Mouse (Mus musculus): ENCODE results near the gene Fgfr2. TPM values are rescaled to one million over a fixed set of nuclear protein-coding genes. Genes with fewer than 3 reads are reported as not detected.

Gene Fgfr2
- polyA plus RNA-seq, 1 experiment from 2014 or later = 137 TPM

DNA sequence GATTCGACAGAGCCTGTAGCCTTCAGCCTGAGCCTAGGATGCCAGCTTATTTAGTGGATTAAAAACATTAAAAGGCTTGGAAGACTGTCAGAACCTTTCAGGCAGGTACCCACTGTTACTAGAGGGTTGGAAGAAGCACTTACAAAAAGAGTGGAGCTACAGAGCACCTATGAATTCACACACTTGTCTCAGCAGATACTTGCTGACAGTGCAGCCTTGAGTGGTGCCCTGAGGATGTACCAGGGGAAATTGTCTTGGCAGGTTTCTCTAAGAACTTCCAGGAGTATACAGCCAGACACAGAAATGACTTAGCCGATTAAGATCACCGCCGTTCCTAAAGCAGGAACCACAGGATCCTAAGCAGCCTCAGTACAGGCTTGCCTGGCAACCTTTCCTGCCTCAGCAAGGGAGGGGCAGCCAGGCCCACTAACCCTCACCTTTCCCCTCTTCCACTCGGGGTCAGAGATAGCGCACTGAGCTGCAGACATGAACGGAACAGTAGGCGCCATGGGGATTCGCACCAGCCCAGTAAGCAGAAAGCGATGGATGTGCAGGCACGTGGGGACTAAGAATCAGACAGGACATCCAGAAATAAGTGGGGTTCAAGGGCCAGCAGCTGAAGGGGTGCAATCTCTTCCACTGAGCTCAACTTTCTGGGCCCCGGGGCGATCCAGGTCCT, 39.1 kb downstream of the Fgfr2 start:
- 0 out of 2 replicates have a peak, but pooled peaks cover 8% of the 10 kb centered on the region for H3K36me3 ChIP-seq
- no peak overlapping the region for H3K9ac ChIP-seq
- H3K9me3 ChIP-seq (replicated peaks) = no peaks in the 10 kb centered on the region
- H3K4me3 ChIP-seq (replicated peaks) = no peak overlapping the region
- ATAC-seq (ENCODE audit: insufficient number of reproducible peaks, low FRiP score, low TSS enrichment, low read depth) = no peak
- H3K27ac ChIP-seq (replicated peaks) = no peak overlapping the region
- 77% methylated on average over 13 of the region's 13 CpGs for WGBS
- H3K27me3 ChIP-seq = no peaks in the 10 kb centered on the region
- H3K4me2 ChIP-seq (replicated peaks) = no peak overlapping the region
- peaks cover 28% of the 10 kb centered on the region for H3K4me1 ChIP-seq

GRCm38 (mm10) chr7:133078929-133079328, 44.2 kb downstream of the Fgfr2 start:
- WGBS = 92% methylated on average over 1 of the region's 1 CpGs
- Histone ChIP-seq H3K27me3 (no peaks in the 10 kb centered on the region), H3K27ac (replicated peaks) (no peak overlapping the region), H3K4me1 (0 out of 2 replicates have a peak, but pooled peaks cover 5% of the 10 kb centered on the region), H3K36me3 (0 out of 2 replicates have a peak, but pooled peaks cover 9% of the 10 kb centered on the region), H3K4me2 (replicated peaks) (no peak overlapping the region), H3K9me3 (replicated peaks) (no peaks in the 10 kb centered on the region), H3K9ac (no peak overlapping the region), H3K4me3 (replicated peaks) (no peak overlapping the region)
- ATAC-seq (ENCODE audit: insufficient number of reproducible peaks, low FRiP score, low TSS enrichment, low read depth) = no peak

DNA sequence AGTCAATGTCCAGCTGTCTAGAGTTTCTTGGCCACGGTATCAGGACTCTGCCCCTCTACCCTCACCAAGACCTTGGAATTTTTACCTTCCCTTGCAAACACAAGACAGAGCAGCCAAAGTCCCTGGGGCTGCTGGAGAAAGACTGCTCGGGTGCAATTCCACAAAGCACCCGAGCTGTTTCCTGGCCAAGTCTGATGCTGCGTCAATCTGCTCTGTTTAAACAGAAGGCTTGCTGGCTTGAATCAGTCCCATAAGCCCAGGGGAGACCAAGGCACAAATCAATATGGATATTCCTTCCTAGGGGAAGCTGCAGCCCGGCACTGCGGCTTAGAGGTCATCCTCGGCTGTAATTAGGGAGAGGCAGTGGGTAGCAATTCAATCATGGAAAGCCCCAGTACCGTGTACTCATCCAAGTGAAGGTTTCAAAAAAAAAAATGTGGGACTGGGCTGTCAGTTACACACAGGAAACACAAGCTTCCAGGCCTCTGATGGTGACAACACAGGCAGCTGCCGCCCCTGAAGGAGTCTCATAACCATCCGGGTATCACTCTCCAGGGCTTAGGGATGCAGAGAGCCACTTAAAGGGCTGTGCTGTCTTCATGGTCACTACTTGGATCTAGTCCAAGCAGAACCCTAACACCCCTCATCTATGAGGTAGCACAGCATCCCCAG, 48.6 kb downstream of the Fgfr2 start:
- no peak overlapping the region for H3K27ac ChIP-seq (replicated peaks)
- H3K36me3 ChIP-seq = 0 out of 2 replicates have a peak, but pooled peaks cover 8% of the 10 kb centered on the region
- H3K4me2 ChIP-seq (replicated peaks) = no peak overlapping the region
- WGBS = 55% methylated on average over 10 of the region's 10 CpGs
- no peak overlapping the region for H3K9ac ChIP-seq
- peaks cover 21% of the 10 kb centered on the region; the same call in 1 of the 2 replicates for H3K4me1 ChIP-seq
- no peaks in the 10 kb centered on the region for H3K9me3 ChIP-seq (replicated peaks)
- ATAC-seq (ENCODE audit: insufficient number of reproducible peaks, low FRiP score, low TSS enrichment, low read depth) = peak; percentile 52; the same call in 1 of the 2 replicates
- H3K27me3 ChIP-seq = no peaks in the 10 kb centered on the region
- no peak overlapping the region for H3K4me3 ChIP-seq (replicated peaks)

- Histone ChIP-seq H3K4me1 (peaks cover 21% of the 10 kb centered on the region; the same call in 1 of the 2 replicates), H3K27me3 (no peaks in the 10 kb centered on the region), H3K9me3 (replicated peaks) (no peaks in the 10 kb centered on the region), H3K9ac (no peak overlapping the region), H3K4me2 (replicated peaks) (no peak overlapping the region), H3K36me3 (0 out of 2 replicates have a peak, but pooled peaks cover 7% of the 10 kb centered on the region), H3K27ac (replicated peaks) (no peak overlapping the region), H3K4me3 (replicated peaks) (no peak overlapping the region)
- ATAC-seq (ENCODE audit: insufficient number of reproducible peaks, low FRiP score, low TSS enrichment, low read depth) = no peak
- WGBS = 64% methylated on average over 9 of the region's 9 CpGs
Observed at GRCm38 (mm10) chr7:133073147-133073651, 50.0 kb downstream of the Fgfr2 start.

DNA sequence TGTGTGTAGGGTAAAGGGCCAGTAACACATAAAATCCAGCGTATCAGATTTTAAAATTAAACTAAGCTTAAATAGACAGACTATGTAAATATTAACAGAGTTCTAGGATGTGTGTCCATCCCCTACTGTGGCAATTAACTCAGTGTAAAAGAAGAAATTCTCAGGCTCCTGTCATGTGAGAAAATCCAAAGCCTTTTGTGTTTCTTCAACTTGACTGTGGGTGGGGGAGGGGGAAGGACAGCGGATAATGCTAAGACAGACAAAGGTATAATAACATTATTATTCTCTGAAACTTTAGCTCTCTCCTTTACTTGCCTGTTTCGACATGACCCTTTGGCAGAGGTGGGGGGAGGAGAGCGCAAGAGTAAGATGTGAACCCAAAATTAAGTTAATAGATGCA, 50.6 kb downstream of the Fgfr2 start:
- Histone ChIP-seq H3K9ac (no peak overlapping the region), H3K9me3 (replicated peaks) (no peaks in the 10 kb centered on the region), H3K27me3 (no peaks in the 10 kb centered on the region), H3K36me3 (0 out of 2 replicates have a peak, but pooled peaks cover 7% of the 10 kb centered on the region), H3K4me3 (replicated peaks) (no peak overlapping the region), H3K4me1 (peaks cover 25% of the 10 kb centered on the region; the same call in 1 of the 2 replicates), H3K27ac (replicated peaks) (no peak overlapping the region), H3K4me2 (replicated peaks) (no peak overlapping the region)
- WGBS = 69% methylated on average over 4 of the region's 4 CpGs
- ATAC-seq (ENCODE audit: insufficient number of reproducible peaks, low FRiP score, low TSS enrichment, low read depth) = no peak

- no peak overlapping the region for H3K4me2 ChIP-seq (replicated peaks)
- 60% methylated on average over 7 of the region's 7 CpGs for WGBS
- peaks cover 12% of the 10 kb centered on the region; the same call in 1 of the 2 replicates for H3K36me3 ChIP-seq
- H3K9me3 ChIP-seq (replicated peaks) = no peaks in the 10 kb centered on the region
- H3K27me3 ChIP-seq = no peaks in the 10 kb centered on the region
- no peak for ATAC-seq (ENCODE audit: insufficient number of reproducible peaks, low FRiP score, low TSS enrichment, low read depth)
- no peak overlapping the region; the same call in 1 of the 2 replicates for H3K9ac ChIP-seq
- peaks cover 42% of the 10 kb centered on the region for H3K4me1 ChIP-seq
- H3K4me3 ChIP-seq (replicated peaks) = no peak overlapping the region
- H3K27ac ChIP-seq (replicated peaks) = 0 out of 2 replicates have a peak overlapping the region, but pooled peaks have one; percentile 3
Observed at GRCm38 (mm10) chr7:133067321-133067841, 55.8 kb downstream of the Fgfr2 start.

GRCm38 (mm10) chr7:133066776-133067175, 56.4 kb downstream of the Fgfr2 start:
- Histone ChIP-seq H3K4me3 (replicated peaks) (no peak overlapping the region), H3K36me3 (peaks cover 12% of the 10 kb centered on the region; the same call in 1 of the 2 replicates), H3K9ac (no peak overlapping the region), H3K4me1 (peaks cover 36% of the 10 kb centered on the region), H3K27ac (replicated peaks) (0 out of 2 replicates have a peak overlapping the region, but pooled peaks have one; percentile 3), H3K4me2 (replicated peaks) (no peak overlapping the region), H3K27me3 (no peaks in the 10 kb centered on the region), H3K9me3 (replicated peaks) (no peaks in the 10 kb centered on the region)
- no peak for ATAC-seq (ENCODE audit: insufficient number of reproducible peaks, low FRiP score, low TSS enrichment, low read depth)
- 33% methylated on average over 6 of the region's 6 CpGs for WGBS

- ATAC-seq (ENCODE audit: insufficient number of reproducible peaks, low FRiP score, low TSS enrichment, low read depth) = no peak
- Histone ChIP-seq H3K9me3 (replicated peaks) (no peaks in the 10 kb centered on the region), H3K27ac (replicated peaks) (no peak overlapping the region), H3K4me1 (peaks cover 26% of the 10 kb centered on the region), H3K4me2 (replicated peaks) (no peak overlapping the region), H3K36me3 (peaks cover 5% of the 10 kb centered on the region; the same call in 1 of the 2 replicates), H3K4me3 (replicated peaks) (no peak overlapping the region), H3K9ac (no peak overlapping the region), H3K27me3 (no peaks in the 10 kb centered on the region)
- WGBS = 74% methylated on average over 3 of the region's 3 CpGs
Observed at GRCm38 (mm10) chr7:133062055-133062454, 61.1 kb downstream of the Fgfr2 start.

DNA sequence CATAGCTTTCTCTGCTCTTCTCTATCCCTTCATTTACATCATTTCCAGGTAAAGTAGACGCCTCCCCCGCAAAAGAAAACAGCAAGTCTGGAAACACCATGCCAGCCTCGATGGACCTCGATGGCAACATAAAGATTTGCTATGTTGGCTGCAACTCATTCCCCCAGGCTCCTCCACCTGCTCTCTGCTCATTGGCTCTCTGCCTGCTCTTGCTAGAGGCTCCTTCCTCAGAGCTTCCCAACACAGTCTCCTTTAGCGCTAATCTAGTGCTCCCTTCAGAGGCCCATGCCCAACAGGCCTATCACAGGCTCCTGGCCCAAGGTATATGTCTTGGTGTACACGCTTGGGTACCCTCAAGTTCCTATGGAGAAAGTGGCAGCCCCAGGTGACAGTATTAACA, 63.0 kb downstream of the Fgfr2 start:
- Histone ChIP-seq H3K4me1 (peaks cover 14% of the 10 kb centered on the region), H3K4me2 (replicated peaks) (no peak overlapping the region), H3K36me3 (peaks cover 1% of the 10 kb centered on the region; the same call in 1 of the 2 replicates), H3K9me3 (replicated peaks) (no peaks in the 10 kb centered on the region), H3K4me3 (replicated peaks) (no peak overlapping the region), H3K27ac (replicated peaks) (no peak overlapping the region), H3K27me3 (no peaks in the 10 kb centered on the region), H3K9ac (no peak overlapping the region)
- ATAC-seq (ENCODE audit: insufficient number of reproducible peaks, low FRiP score, low TSS enrichment, low read depth) = no peak
- WGBS = 84% methylated on average over 6 of the region's 6 CpGs

DNA sequence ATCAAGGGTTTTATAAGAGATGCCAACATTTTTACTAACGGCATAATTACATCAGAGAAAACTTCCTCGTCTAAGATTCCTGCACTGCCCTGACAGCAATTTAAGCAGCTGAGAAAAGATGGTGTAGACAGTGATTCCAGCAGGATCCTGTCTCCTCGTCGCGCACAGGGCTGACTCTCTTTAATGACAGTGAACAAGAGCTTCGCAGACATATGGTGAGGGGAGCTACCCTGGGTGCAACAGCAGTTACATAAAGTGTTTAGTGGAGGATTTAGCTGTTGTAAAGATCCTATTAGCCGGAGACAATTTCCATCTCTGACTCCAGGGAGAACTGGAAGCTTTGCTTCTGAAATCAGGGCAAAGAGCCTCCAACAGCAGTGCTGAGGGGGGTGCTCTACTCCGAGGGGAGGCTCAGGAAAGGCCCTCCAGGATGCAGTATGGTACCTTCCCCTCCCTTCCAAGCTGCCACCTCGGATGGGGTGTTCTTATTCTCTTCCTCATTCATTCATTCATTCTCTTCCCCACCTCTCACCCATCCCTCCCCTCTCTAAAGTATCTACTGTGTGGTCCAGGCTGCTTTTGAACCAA, 63.5 kb downstream of the Fgfr2 start:
- Histone ChIP-seq H3K36me3 (peaks cover 7% of the 10 kb centered on the region; the same call in 1 of the 2 replicates), H3K27me3 (no peaks in the 10 kb centered on the region), H3K4me2 (replicated peaks) (no peak overlapping the region), H3K4me3 (replicated peaks) (no peak overlapping the region), H3K9me3 (replicated peaks) (no peaks in the 10 kb centered on the region), H3K4me1 (peaks cover 14% of the 10 kb centered on the region), H3K27ac (replicated peaks) (no peak overlapping the region), H3K9ac (no peak overlapping the region)
- no peak for ATAC-seq (ENCODE audit: insufficient number of reproducible peaks, low FRiP score, low TSS enrichment, low read depth)
- WGBS = 48% methylated on average over 9 of the region's 9 CpGs

- H3K27ac ChIP-seq (replicated peaks) = no peak overlapping the region
- H3K4me2 ChIP-seq (replicated peaks) = no peak overlapping the region
- no peaks in the 10 kb centered on the region for H3K9me3 ChIP-seq (replicated peaks)
- no peak overlapping the region for H3K9ac ChIP-seq
- H3K4me3 ChIP-seq (replicated peaks) = no peak overlapping the region
- WGBS = 67% methylated on average over 6 of the region's 6 CpGs
- peaks cover 14% of the 10 kb centered on the region for H3K4me1 ChIP-seq
- H3K36me3 ChIP-seq = peaks cover 8% of the 10 kb centered on the region; the same call in 1 of the 2 replicates
- no peaks in the 10 kb centered on the region for H3K27me3 ChIP-seq
- ATAC-seq (ENCODE audit: insufficient number of reproducible peaks, low FRiP score, low TSS enrichment, low read depth) = no peak
Observed at GRCm38 (mm10) chr7:133059150-133059509, 64.0 kb downstream of the Fgfr2 start.

Data from embryonic facial prominence, embryonic 15.5 days (tissue).